Mouse (Mus musculus) limb, embryonic 11.5 days (tissue): ENCODE measurements around the gene Pacsin1. TPM values are rescaled to one million over a fixed set of nuclear protein-coding genes. Genes with fewer than 3 reads are reported as not detected.

Experiments used
- ATAC-seq: fragments of 200-750 bp; cut with Nextera tagmentation; 2 replicates; pipeline ENCODE4 v1.8.0; 2017; ENCODE audit warnings: low read depth; ENCODE audit not compliant: insufficient number of reproducible peaks, low FRiP score, low TSS enrichment
- DNase-seq: peaks from one replicate; pipeline ENCODE4 v3.0.0-alpha.2; 2015; ENCODE audit warnings: low spot score
- H3K27ac ChIP-seq: fragments of 300-500 bp; sonication (generic); replicated peaks from 2 replicates; pipeline ENCODE4 v1.5.1; 2014; ENCODE audit warnings: low read depth, mild to moderate bottlenecking, low read length
- H3K27me3 ChIP-seq: fragments of 300-500 bp; sonication (generic); 2 replicates; pipeline ENCODE4 v1.6.1; 2014; ENCODE audit warnings: mild to moderate bottlenecking, low read length, mixed read lengths; ENCODE audit not compliant: control insufficient read depth, insufficient read depth
- H3K36me3 ChIP-seq: fragments of 300-500 bp; sonication (generic); 2 replicates; pipeline ENCODE4 v1.6.1; 2014; ENCODE audit warnings: mild to moderate bottlenecking, low read length, moderate library complexity, mixed read lengths; ENCODE audit not compliant: control insufficient read depth, insufficient read depth
- H3K4me1 ChIP-seq: fragments of 300-500 bp; sonication (generic); 2 replicates; pipeline ENCODE4 v1.6.1; 2014; ENCODE audit warnings: low read length, mixed read lengths; ENCODE audit not compliant: control insufficient read depth, insufficient read depth
- H3K4me2 ChIP-seq: fragments of 300-500 bp; sonication (generic); 2 replicates; pipeline ENCODE4 v1.6.1; 2014; ENCODE audit warnings: low read depth, mild to moderate bottlenecking, moderate library complexity; ENCODE audit not compliant: severe bottlenecking
- H3K4me3 ChIP-seq: fragments of 300-500 bp; sonication (generic); 2 replicates; pipeline ENCODE4 v1.5.1; 2014; ENCODE audit warnings: low read depth, low read length
- H3K9ac ChIP-seq: fragments of 300-500 bp; sonication (generic); 2 replicates; pipeline ENCODE4 v1.6.1; 2014; ENCODE audit warnings: mild to moderate bottlenecking, low read length
- H3K9me3 ChIP-seq: fragments of 300-500 bp; sonication (generic); 2 replicates; pipeline ENCODE4 v1.6.1; 2016; ENCODE audit warnings: low read length; ENCODE audit not compliant: control insufficient read depth
- WGBS: fragments of 180-500 bp; shearing (Covaris S2); extraction: QIAGEN DNeasy Blood & Tissue Kit; methylation state at CpG from one replicate; pipeline ENCODE4 v1.1.7; 2014; 5-methylcytosine and 5-hydroxymethylcytosine counted together
- polyA plus RNA-seq: library from polyadenylated mRNA; unstranded; fragments of >200 nt; fragmentation: Nextera tagmentation; extraction: Ambion mirVana; gene quantifications from 2 replicates; pipeline ENCODE4 v1.2.1, GENCODE M21; 2014

Pacsin1 gene
- polyA plus RNA-seq, 1 experiment from 2014 or later, result 5.6 TPM

GRCm38 (mm10) chr17:27676270-27676669 lies 21.0 kb downstream of the Pacsin1 start:
- DNase-seq (no peak), ATAC-seq (no peak)
- H3K27ac ChIP-seq, result no peak overlapping the region
- H3K27me3 ChIP-seq, result no peaks in the 10 kb centered on the region
- WGBS, result 63% methylated on average over 7 of the region's 7 CpGs
- no peaks in the 10 kb centered on the region for H3K9me3 ChIP-seq
- no peak overlapping the region for H3K9ac ChIP-seq
- no peak overlapping the region for H3K4me2 ChIP-seq
- H3K36me3 ChIP-seq, result no peaks in the 10 kb centered on the region
- 0 out of 2 replicates have a peak, but pooled peaks cover 2% of the 10 kb centered on the region for H3K4me1 ChIP-seq
- no peak overlapping the region for H3K4me3 ChIP-seq

GRCm38 (mm10) chr17:27677756-27678155 lies 22.4 kb downstream of the Pacsin1 start:
- no peaks in the 10 kb centered on the region for H3K9me3 ChIP-seq
- H3K4me1 ChIP-seq, result 0 out of 2 replicates have a peak, but pooled peaks cover 2% of the 10 kb centered on the region
- DNase-seq (no peak), ATAC-seq (no peak)
- H3K9ac ChIP-seq, result no peak overlapping the region
- no peaks in the 10 kb centered on the region for H3K27me3 ChIP-seq
- 90% methylated on average over 5 of the region's 5 CpGs for WGBS
- no peak overlapping the region for H3K27ac ChIP-seq
- no peaks in the 10 kb centered on the region for H3K36me3 ChIP-seq
- H3K4me3 ChIP-seq, result no peak overlapping the region
- no peak overlapping the region for H3K4me2 ChIP-seq

GRCm38 (mm10) chr17:27678924-27679813 lies 23.9 kb downstream of the Pacsin1 start:
- DNase-seq, result no peak
- Histone ChIP-seq H3K9ac (no peak overlapping the region), H3K4me2 (no peak overlapping the region), H3K9me3 (no peaks in the 10 kb centered on the region), H3K27ac (no peak overlapping the region), H3K4me3 (no peak overlapping the region), H3K4me1 (0 out of 2 replicates have a peak, but pooled peaks cover 2% of the 10 kb centered on the region), H3K27me3 (no peaks in the 10 kb centered on the region), H3K36me3 (no peaks in the 10 kb centered on the region)
- no peak for ATAC-seq
- 44% methylated on average over 11 of the region's 11 CpGs for WGBS

GRCm38 (mm10) chr17:27684886-27685549 lies 29.7 kb downstream of the Pacsin1 start:
- WGBS, result under 1% methylated on average over 36 of the region's 53 CpGs
- no peak; the same call in 1 of the 2 replicates for ATAC-seq

GRCm38 (mm10) chr17:27685550-27685913 lies 30.2 kb downstream of the Pacsin1 start:
- Histone ChIP-seq H3K4me3 (peak overlapping the region; percentile 42), H3K36me3 (no peaks in the 10 kb centered on the region), H3K9ac (peak overlapping the region; percentile 27), H3K27me3 (peaks cover 18% of the 10 kb centered on the region), H3K27ac (no peak overlapping the region), H3K4me1 (peaks cover 11% of the 10 kb centered on the region), H3K4me2 (peak overlapping the region; percentile 87), H3K9me3 (no peaks in the 10 kb centered on the region)
- 3% methylated on average over 11 of the region's 11 CpGs for WGBS
- DNase-seq, result no peak
- no peak for ATAC-seq

More at GRCm38 (mm10) chr17:27684886-27685549, 29.7 kb downstream of the Pacsin1 start:
- H3K36me3 ChIP-seq, result no peaks in the 10 kb centered on the region
- H3K27ac ChIP-seq, result no peak overlapping the region
- peak overlapping the region; percentile 87 for H3K4me2 ChIP-seq
- peaks cover 18% of the 10 kb centered on the region for H3K27me3 ChIP-seq
- peaks cover 11% of the 10 kb centered on the region for H3K4me1 ChIP-seq
- peak overlapping the region; percentile 37; the same call in 1 of the 2 replicates for H3K9ac ChIP-seq
- peak; percentile 81 for DNase-seq
- H3K4me3 ChIP-seq, result peak overlapping the region; percentile 42
- no peaks in the 10 kb centered on the region for H3K9me3 ChIP-seq

- H3K4me3 ChIP-seq, result no peak overlapping the region
- peaks cover 18% of the 10 kb centered on the region for H3K27me3 ChIP-seq
- WGBS, result 34% methylated on average over 5 of the region's 5 CpGs
- H3K36me3 ChIP-seq, result no peaks in the 10 kb centered on the region
- no peak for DNase-seq
- H3K9me3 ChIP-seq, result no peaks in the 10 kb centered on the region
- no peak overlapping the region for H3K4me2 ChIP-seq
- no peak overlapping the region for H3K9ac ChIP-seq
- ATAC-seq, result no peak
- H3K4me1 ChIP-seq, result peaks cover 11% of the 10 kb centered on the region
- H3K27ac ChIP-seq, result no peak overlapping the region
Observed at GRCm38 (mm10) chr17:27686395-27686794, 31.1 kb downstream of the Pacsin1 start.

GRCm38 (mm10) chr17:27690993-27691693 lies 35.8 kb downstream of the Pacsin1 start:
- H3K4me2 ChIP-seq, result no peak overlapping the region
- H3K36me3 ChIP-seq, result no peaks in the 10 kb centered on the region
- no peak overlapping the region for H3K27ac ChIP-seq
- no peak overlapping the region for H3K4me3 ChIP-seq
- no peak for ATAC-seq
- H3K27me3 ChIP-seq, result peaks cover 7% of the 10 kb centered on the region; the same call in 1 of the 2 replicates
- no peaks in the 10 kb centered on the region for H3K9me3 ChIP-seq
- WGBS, result 73% methylated on average over 14 of the region's 14 CpGs
- no peak for DNase-seq
- H3K4me1 ChIP-seq, result no peaks in the 10 kb centered on the region
- no peak overlapping the region for H3K9ac ChIP-seq

GRCm38 (mm10) chr17:27699641-27700244 lies 44.4 kb downstream of the Pacsin1 start:
- Histone ChIP-seq H3K4me1 (no peaks in the 10 kb centered on the region), H3K9me3 (no peaks in the 10 kb centered on the region), H3K27ac (no peak overlapping the region), H3K36me3 (no peaks in the 10 kb centered on the region), H3K4me3 (no peak overlapping the region), H3K4me2 (no peak overlapping the region), H3K9ac (no peak overlapping the region), H3K27me3 (no peaks in the 10 kb centered on the region)
- no peak for ATAC-seq
- DNase-seq, result no peak
- 88% methylated on average over 17 of the region's 17 CpGs for WGBS
